Mouse (Mus musculus): ENCODE data around the gene B2m. TPM values are rescaled to one million over a fixed set of nuclear protein-coding genes. Genes with fewer than 3 reads are reported as not detected.

B2m gene
- 3,491 TPM for polyA plus RNA-seq (2014; fragmentation: Illumina TruSeq; extraction: RNeasy Lipid Tissue Mini Kit (QIAGEN cat#74804); ENCODE audit: low read depth, low replicate concordance)

GRCm38 (mm10) chr2:122147508-122148241 lies at the start of gene B2m:
TSS of gene B2m (plus strand) at chr2:122147686.

GRCm38 (mm10) chr2:122117961-122118958 lies 29.2 kb upstream of the B2m start, which contains the start of gene Spg11:
TSS of gene Spg11 (minus strand) at chr2:122118386.

GRCm38 (mm10) chr2:122160680-122161079 lies 13.2 kb downstream of the B2m start, which contains the start of gene Trim69:
TSS of gene Trim69 (plus strand) at chr2:122160700.

GRCm38 (mm10) chr2:122186106-122186505 lies 38.6 kb downstream of the B2m start, which contains the start of the genes Patl2 and Terb2:
TSS of gene Patl2 (minus strand) at chr2:122186189.
TSS of gene Terb2 (plus strand) at chr2:122186272.

Other genes starting within 250 kb of the B2m start
- 70.3 TPM for gene Ctdspl2, start 191.7 kb upstream of the B2m start, polyA plus RNA-seq (2014; fragmentation: Illumina TruSeq; extraction: RNeasy Lipid Tissue Mini Kit (QIAGEN cat#74804); ENCODE audit: low read depth, low replicate concordance)
- not detected for gene Mageb3, start 191.6 kb upstream of the B2m start, polyA plus RNA-seq (2014; fragmentation: Illumina TruSeq; extraction: RNeasy Lipid Tissue Mini Kit (QIAGEN cat#74804); ENCODE audit: low read depth, low replicate concordance)
- gene Eif3j1, start 119.1 kb upstream of the B2m start, polyA plus RNA-seq (2014; fragmentation: Illumina TruSeq; extraction: RNeasy Lipid Tissue Mini Kit (QIAGEN cat#74804); ENCODE audit: low read depth, low replicate concordance): 62.2 TPM
- 10.8 TPM for gene Spg11, start 29.3 kb upstream of the B2m start, polyA plus RNA-seq (2014; fragmentation: Illumina TruSeq; extraction: RNeasy Lipid Tissue Mini Kit (QIAGEN cat#74804); ENCODE audit: low read depth, low replicate concordance)
- not detected for gene Trim69, start 13.0 kb downstream of the B2m start, polyA plus RNA-seq (2014; fragmentation: Illumina TruSeq; extraction: RNeasy Lipid Tissue Mini Kit (QIAGEN cat#74804); ENCODE audit: low read depth, low replicate concordance)
- gene Patl2, start 38.5 kb downstream of the B2m start, polyA plus RNA-seq (2014; fragmentation: Illumina TruSeq; extraction: RNeasy Lipid Tissue Mini Kit (QIAGEN cat#74804); ENCODE audit: low read depth, low replicate concordance): not detected
- not detected for gene Terb2, start 38.6 kb downstream of the B2m start, polyA plus RNA-seq (2014; fragmentation: Illumina TruSeq; extraction: RNeasy Lipid Tissue Mini Kit (QIAGEN cat#74804); ENCODE audit: low read depth, low replicate concordance)
- gene Sord, start 87.1 kb downstream of the B2m start, polyA plus RNA-seq (2014; fragmentation: Illumina TruSeq; extraction: RNeasy Lipid Tissue Mini Kit (QIAGEN cat#74804); ENCODE audit: low read depth, low replicate concordance): 120 TPM
- gene Duox2, start 150.8 kb downstream of the B2m start, polyA plus RNA-seq (2014; fragmentation: Illumina TruSeq; extraction: RNeasy Lipid Tissue Mini Kit (QIAGEN cat#74804); ENCODE audit: low read depth, low replicate concordance): 13.0 TPM
- gene Duoxa2, start 151.2 kb downstream of the B2m start, polyA plus RNA-seq (2014; fragmentation: Illumina TruSeq; extraction: RNeasy Lipid Tissue Mini Kit (QIAGEN cat#74804); ENCODE audit: low read depth, low replicate concordance): 1.7 TPM
- gene Duoxa1, start 166.0 kb downstream of the B2m start, polyA plus RNA-seq (2014; fragmentation: Illumina TruSeq; extraction: RNeasy Lipid Tissue Mini Kit (QIAGEN cat#74804); ENCODE audit: low read depth, low replicate concordance): not detected
- not detected for gene Duox1, start 168.0 kb downstream of the B2m start, polyA plus RNA-seq (2014; fragmentation: Illumina TruSeq; extraction: RNeasy Lipid Tissue Mini Kit (QIAGEN cat#74804); ENCODE audit: low read depth, low replicate concordance)
- not detected for gene Shf, start 221.5 kb downstream of the B2m start, polyA plus RNA-seq (2014; fragmentation: Illumina TruSeq; extraction: RNeasy Lipid Tissue Mini Kit (QIAGEN cat#74804); ENCODE audit: low read depth, low replicate concordance)

Data from sigmoid colon, adult 10 weeks (tissue).